Mouse (Mus musculus) liver, adult 10 weeks (tissue): ENCODE data around the gene Lypd3. TPM values are rescaled to one million over a fixed set of nuclear protein-coding genes. Genes with fewer than 3 reads are reported as not detected.

Source experiments
- polyA plus RNA-seq: library from polyadenylated mRNA; stranded (reverse); fragments of 350-450 nt; fragmentation: Illumina TruSeq; extraction: RNeasy Lipid Tissue Mini Kit (QIAGEN cat#74804); gene quantifications from one replicate; pipeline ENCODE4 v1.2.3, GENCODE M21; 2014; ENCODE audit warnings: low read depth, low replicate concordance

Gene Lypd3
- polyA plus RNA-seq: not detected

GRCm38 (mm10) chr7:24636264-24636663 lies at the start of gene Lypd3:
Lypd3 (plus strand) TSS chr7:24636550.

GRCm38 (mm10) chr7:24587330-24588105 lies 48.8 kb upstream of the Lypd3 start, which contains the start of the genes Ethe1 and Zfp575:
Ethe1 (plus strand) TSS chr7:24587543.
Zfp575 (minus strand) TSS chr7:24587641.

DNA sequence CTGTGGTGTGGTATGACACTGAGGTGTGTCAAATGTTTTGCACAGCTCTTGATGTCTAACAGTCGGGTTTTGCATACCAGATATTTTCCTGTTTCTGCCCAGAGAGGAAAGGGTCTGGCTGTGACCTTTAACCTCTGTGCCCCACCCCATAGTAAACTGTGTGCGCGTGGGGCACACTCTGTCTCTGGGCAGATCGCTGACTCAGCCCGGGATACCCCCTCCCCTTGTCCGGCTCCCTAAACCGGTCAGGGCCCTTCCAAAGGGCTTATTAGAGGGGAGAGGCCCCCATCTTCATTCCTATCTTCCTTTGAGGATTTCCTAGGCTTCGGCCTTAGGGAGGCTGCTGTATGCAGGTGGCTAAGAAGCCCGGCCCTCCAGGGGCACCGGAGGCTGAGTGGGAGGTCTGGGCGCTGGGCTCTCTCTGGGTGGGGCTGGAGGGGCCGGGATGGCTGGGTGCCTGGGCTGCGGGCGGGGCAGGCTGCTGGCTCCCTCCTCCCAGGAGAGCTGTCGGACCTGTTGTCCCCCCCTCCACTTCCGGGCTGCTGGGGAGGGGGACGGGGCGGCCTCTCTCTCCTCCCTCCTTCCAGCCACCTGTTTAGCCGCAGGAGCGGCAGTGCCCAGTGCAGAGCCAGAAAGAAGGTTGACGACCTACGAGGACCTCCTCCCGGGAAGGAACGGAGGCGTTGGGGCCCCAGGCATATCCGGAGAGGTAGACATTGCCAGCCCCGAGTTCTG lies 26.0 kb upstream of the Lypd3 start, which contains the start of gene Phldb3:
TSS of gene Phldb3 (plus strand) at position 620 of the 735 bp plus-strand sequence.

DNA sequence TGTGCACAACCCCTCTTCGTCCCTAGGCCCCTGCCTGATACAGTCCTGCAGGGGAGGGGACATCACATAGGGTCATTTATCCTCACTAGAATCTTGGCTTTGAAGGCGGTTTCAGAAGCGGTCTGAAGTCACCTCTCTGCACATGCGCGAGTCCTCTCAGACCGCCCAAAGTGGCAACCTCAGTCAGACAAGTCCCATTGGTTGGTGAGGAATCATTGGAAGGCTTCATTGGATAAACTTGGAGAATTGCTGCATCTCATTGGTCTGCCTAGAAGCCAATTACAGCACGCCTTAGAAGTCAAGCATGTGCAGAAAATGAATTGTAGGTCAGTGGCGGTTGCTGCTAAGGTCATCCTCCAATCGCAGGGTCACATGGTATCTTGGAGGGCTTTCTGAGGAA lies 40.2 kb downstream of the Lypd3 start, which contains the start of gene Tex101:
TSS of gene Tex101 (minus strand) at position 101 of the 400 bp plus-strand sequence.

Other genes with a start within 250 kb of the Lypd3 start
- 0.21 TPM for gene Smg9, start 236.9 kb upstream of the Lypd3 start, polyA plus RNA-seq
- gene Irgc1, start 184.3 kb upstream of the Lypd3 start, polyA plus RNA-seq: not detected
- not detected for gene Plaur, start 174.1 kb upstream of the Lypd3 start, polyA plus RNA-seq
- 0.34 TPM for gene Cadm4, start 154.5 kb upstream of the Lypd3 start, polyA plus RNA-seq
- not detected for gene Zfp428, start 129.5 kb upstream of the Lypd3 start, polyA plus RNA-seq
- gene AC161166.1, start 124.1 kb upstream of the Lypd3 start, polyA plus RNA-seq: not detected
- 3.8 TPM for gene Irgq, start 105.9 kb upstream of the Lypd3 start, polyA plus RNA-seq
- gene Pinlyp, start 90.4 kb upstream of the Lypd3 start, polyA plus RNA-seq: not detected
- gene Xrcc1, start 90.3 kb upstream of the Lypd3 start, polyA plus RNA-seq: 0.74 TPM
- gene Ethe1, start 49.0 kb upstream of the Lypd3 start, polyA plus RNA-seq: 11.2 TPM
- gene Zfp575, start 48.9 kb upstream of the Lypd3 start, polyA plus RNA-seq: not detected
- gene Phldb3, start 25.8 kb upstream of the Lypd3 start, polyA plus RNA-seq: 0.29 TPM
- gene Tex101, start 40.1 kb downstream of the Lypd3 start, polyA plus RNA-seq: not detected
- not detected for gene BC049730, start 72.7 kb downstream of the Lypd3 start, polyA plus RNA-seq
- gene Gm4763, start 90.4 kb downstream of the Lypd3 start, polyA plus RNA-seq: not detected
- gene Cd177, start 123.8 kb downstream of the Lypd3 start, polyA plus RNA-seq: not detected
- not detected for gene Ceacam10, start 140.7 kb downstream of the Lypd3 start, polyA plus RNA-seq
- gene Gm9844, start 225.7 kb downstream of the Lypd3 start, polyA plus RNA-seq: not detected
- gene Lypd4, start 233.4 kb downstream of the Lypd3 start, polyA plus RNA-seq: not detected
- gene Dmrtc2, start 233.5 kb downstream of the Lypd3 start, polyA plus RNA-seq: not detected
- gene Rps19, start 247.8 kb downstream of the Lypd3 start, polyA plus RNA-seq: 37.7 TPM